Mouse (Mus musculus) E14TG2a.4 (cell line): ENCODE results near the gene Haao.
A peak's percentile ranks its signal among the peaks of the same experiment; 100 is the strongest.

Experiments
- H3K27me3 ChIP-seq: 2 replicates; pipeline ENCODE4 v1.6.1; 2014; ENCODE audit warnings: low read length, control low read depth; ENCODE audit not compliant: insufficient read depth
- H3K36me3 ChIP-seq: 2 replicates; pipeline ENCODE4 v1.6.1; 2014; ENCODE audit warnings: low read length, control low read depth; ENCODE audit not compliant: insufficient read depth
- H3K4me1 ChIP-seq: replicated peaks from 2 replicates; pipeline ENCODE4 v1.6.1; 2014; ENCODE audit warnings: low read depth, low read length, control low read depth
- H3K4me3 ChIP-seq: replicated peaks from 2 replicates; pipeline ENCODE4 v1.5.1; 2014; ENCODE audit warnings: mild to moderate bottlenecking, low read length
- H3K9me3 ChIP-seq: 2 replicates; pipeline ENCODE4 v1.6.1; 2014; ENCODE audit warnings: low read length, control low read depth
- CTCF ChIP-seq: conservative IDR thresholded peaks from 2 replicates; pipeline ENCODE4 v1.5.1; 2014; ENCODE audit warnings: low read length
- NANOG ChIP-seq: IDR thresholded peaks from 2 replicates; pipeline ENCODE4 v1.6.1; 2014; ENCODE audit warnings: borderline replicate concordance, low read length, mixed read lengths
- POU5F1 ChIP-seq: IDR thresholded peaks from 2 replicates; pipeline ENCODE4 v1.6.1; 2014; ENCODE audit warnings: low read length, borderline replicate concordance

Haao gene

GRCm38 (mm10) chr17:83887241-83887640 is 39.5 kb upstream of the Haao start:
- H3K27me3 ChIP-seq: peaks cover 7% of the 10 kb centered on the region
- H3K36me3 ChIP-seq: no peaks in the 10 kb centered on the region
- TF ChIP-seq CTCF (no peak), POU5F1 (no peak), NANOG (no peak)
- no peak overlapping the region for H3K4me3 ChIP-seq
- H3K4me1 ChIP-seq: no peaks in the 10 kb centered on the region
- H3K9me3 ChIP-seq: peaks cover 27% of the 10 kb centered on the region

GRCm38 (mm10) chr17:83886395-83886794 is 38.6 kb upstream of the Haao start:
- TF ChIP-seq POU5F1 (no peak), NANOG (no peak), CTCF (no peak)
- Histone ChIP-seq H3K9me3 (peaks cover 25% of the 10 kb centered on the region), H3K36me3 (no peaks in the 10 kb centered on the region), H3K4me3 (no peak overlapping the region), H3K4me1 (peaks cover 6% of the 10 kb centered on the region), H3K27me3 (peaks cover 7% of the 10 kb centered on the region)

- TF ChIP-seq NANOG (no peak), CTCF (no peak)
- Histone ChIP-seq H3K27me3 (peaks cover 7% of the 10 kb centered on the region), H3K4me1 (peaks cover 12% of the 10 kb centered on the region), H3K36me3 (no peaks in the 10 kb centered on the region), H3K9me3 (peaks cover 18% of the 10 kb centered on the region), H3K4me3 (no peak overlapping the region)
Observed at GRCm38 (mm10) chr17:83885750-83886149, 38.0 kb upstream of the Haao start.

GRCm38 (mm10) chr17:83885021-83885582 is 37.3 kb upstream of the Haao start:
- TF ChIP-seq CTCF (no peak), POU5F1 (no peak), NANOG (no peak)
- H3K36me3 ChIP-seq: no peaks in the 10 kb centered on the region
- H3K27me3 ChIP-seq: peaks cover 7% of the 10 kb centered on the region
- peaks cover 13% of the 10 kb centered on the region for H3K9me3 ChIP-seq
- H3K4me3 ChIP-seq: no peak overlapping the region
- peaks cover 19% of the 10 kb centered on the region for H3K4me1 ChIP-seq

GRCm38 (mm10) chr17:83882788-83883187 is 35.0 kb upstream of the Haao start:
- Histone ChIP-seq H3K4me3 (no peak overlapping the region), H3K9me3 (peaks cover 25% of the 10 kb centered on the region), H3K36me3 (no peaks in the 10 kb centered on the region), H3K4me1 (peaks cover 25% of the 10 kb centered on the region), H3K27me3 (peaks cover 2% of the 10 kb centered on the region; the same call in 1 of the 2 replicates)
- no peak for TF ChIP-seq CTCF
- TF ChIP-seq POU5F1: no peak
- TF ChIP-seq NANOG: no peak

- Histone ChIP-seq H3K9me3 (peaks cover 25% of the 10 kb centered on the region), H3K36me3 (no peaks in the 10 kb centered on the region), H3K4me1 (peaks cover 25% of the 10 kb centered on the region), H3K27me3 (no peaks in the 10 kb centered on the region), H3K4me3 (no peak overlapping the region)
- no peak for TF ChIP-seq CTCF
- no peak for TF ChIP-seq POU5F1
- TF ChIP-seq NANOG: no peak
Observed at GRCm38 (mm10) chr17:83881071-83881470, 33.3 kb upstream of the Haao start.

- Histone ChIP-seq H3K4me3 (no peak overlapping the region), H3K36me3 (no peaks in the 10 kb centered on the region), H3K27me3 (no peaks in the 10 kb centered on the region), H3K4me1 (peaks cover 29% of the 10 kb centered on the region), H3K9me3 (peaks cover 25% of the 10 kb centered on the region)
- no peak for TF ChIP-seq NANOG
- no peak for TF ChIP-seq POU5F1
- TF ChIP-seq CTCF: no peak
Observed at GRCm38 (mm10) chr17:83880174-83880710, 32.5 kb upstream of the Haao start.

- Histone ChIP-seq H3K4me3 (no peak overlapping the region), H3K36me3 (no peaks in the 10 kb centered on the region)
Observed at GRCm38 (mm10) chr17:83879631-83880030, 31.9 kb upstream of the Haao start.

GRCm38 (mm10) chr17:83874610-83875009 is 26.8 kb upstream of the Haao start:
- no peaks in the 10 kb centered on the region for H3K27me3 ChIP-seq
- H3K4me3 ChIP-seq: peak overlapping the region; percentile 74
- H3K36me3 ChIP-seq: peaks cover 15% of the 10 kb centered on the region
- peaks cover 10% of the 10 kb centered on the region for H3K9me3 ChIP-seq
- TF ChIP-seq NANOG: no peak
- no peak for TF ChIP-seq CTCF
- TF ChIP-seq POU5F1: no peak
- peaks cover 40% of the 10 kb centered on the region for H3K4me1 ChIP-seq

More at GRCm38 (mm10) chr17:83879631-83880030, 31.9 kb upstream of the Haao start:
- H3K27me3 ChIP-seq: no peaks in the 10 kb centered on the region
- H3K4me1 ChIP-seq: peaks cover 34% of the 10 kb centered on the region
- no peak for TF ChIP-seq NANOG
- no peak for TF ChIP-seq POU5F1
- TF ChIP-seq CTCF: no peak
- peaks cover 25% of the 10 kb centered on the region for H3K9me3 ChIP-seq
